Mouse (Mus musculus) midbrain, embryonic 13.5 days (tissue): ENCODE data around the gene Sp3. TPM values are rescaled to one million over a fixed set of nuclear protein-coding genes. Genes with fewer than 3 reads are reported as not detected.

ENCODE experiments used
- ATAC-seq: fragments of 200-750 bp; cut with Nextera tagmentation; 2 replicates; pipeline ENCODE4 v1.8.0; 2017; ENCODE audit warnings: mild to moderate bottlenecking, moderate TSS enrichment, moderate library complexity
- H3K27ac ChIP-seq: fragments of 300-500 bp; sonication (generic); 2 replicates; pipeline ENCODE4 v1.5.1; 2015; ENCODE audit warnings: inconsistent platforms, mild to moderate bottlenecking, moderate library complexity
- H3K27me3 ChIP-seq: fragments of 300-500 bp; sonication (generic); 2 replicates; pipeline ENCODE4 v1.6.1; 2015; ENCODE audit warnings: mild to moderate bottlenecking, inconsistent platforms
- H3K36me3 ChIP-seq: fragments of 300-500 bp; sonication (generic); 2 replicates; pipeline ENCODE4 v1.6.1; 2015; ENCODE audit warnings: mild to moderate bottlenecking, inconsistent platforms
- H3K4me1 ChIP-seq: fragments of 300-500 bp; sonication (generic); replicated peaks from 2 replicates; pipeline ENCODE4 v1.6.1; 2015; ENCODE audit warnings: inconsistent platforms
- H3K4me2 ChIP-seq: fragments of 300-500 bp; sonication (generic); replicated peaks from 2 replicates; pipeline ENCODE4 v1.6.1; 2015; ENCODE audit warnings: moderate library complexity, mild to moderate bottlenecking, inconsistent platforms
- H3K4me3 ChIP-seq: fragments of 300-500 bp; sonication (generic); replicated peaks from 2 replicates; pipeline ENCODE4 v1.5.1; 2015; ENCODE audit warnings: mild to moderate bottlenecking, inconsistent platforms
- H3K9ac ChIP-seq: fragments of 300-500 bp; sonication (generic); replicated peaks from 2 replicates; pipeline ENCODE4 v1.6.1; 2015; ENCODE audit warnings: mild to moderate bottlenecking, inconsistent platforms
- H3K9me3 ChIP-seq: fragments of 300-500 bp; sonication (generic); 2 replicates; pipeline ENCODE4 v1.6.1; 2016; ENCODE audit warnings: mild to moderate bottlenecking, inconsistent platforms
- WGBS: fragments of 180-500 bp; shearing (Covaris S2); methylation state at CpG from one replicate; pipeline ENCODE4 v1.1.7; 2015; 5-methylcytosine and 5-hydroxymethylcytosine counted together
- polyA plus RNA-seq: library from polyadenylated mRNA; unstranded; fragments of >200 nt; fragmentation: Nextera tagmentation; extraction: Ambion mirVana; gene quantifications from 2 replicates; pipeline ENCODE4 v1.2.1, GENCODE M21; 2015

Sp3 gene
- polyA plus RNA-seq, 1 experiment from 2014 or later = 53.2 TPM

GRCm38 (mm10) chr2:72985516-72985915, 5.3 kb upstream of the Sp3 start:
- Histone ChIP-seq H3K9me3 (peaks cover 5% of the 10 kb centered on the region; the same call in 1 of the 2 replicates), H3K36me3 (no peaks in the 10 kb centered on the region), H3K4me1 (peaks cover 7% of the 10 kb centered on the region), H3K4me2 (no peak overlapping the region), H3K27me3 (no peaks in the 10 kb centered on the region), H3K27ac (no peak overlapping the region), H3K9ac (no peak overlapping the region), H3K4me3 (no peak overlapping the region)
- 26% methylated on average over 1 of the region's 1 CpGs for WGBS
- ATAC-seq = no peak

GRCm38 (mm10) chr2:72984806-72985205, 4.6 kb upstream of the Sp3 start:
- no peak overlapping the region for H3K4me3 ChIP-seq
- no peak for ATAC-seq
- no peak overlapping the region for H3K9ac ChIP-seq
- H3K36me3 ChIP-seq = no peaks in the 10 kb centered on the region
- no peak overlapping the region for H3K4me2 ChIP-seq
- peaks cover 7% of the 10 kb centered on the region for H3K4me1 ChIP-seq
- no peaks in the 10 kb centered on the region for H3K27me3 ChIP-seq
- 71% methylated on average over 4 of the region's 4 CpGs for WGBS
- H3K9me3 ChIP-seq = peaks cover 5% of the 10 kb centered on the region; the same call in 1 of the 2 replicates
- H3K27ac ChIP-seq = no peak overlapping the region

- H3K36me3 ChIP-seq = no peaks in the 10 kb centered on the region
- H3K9me3 ChIP-seq = no peaks in the 10 kb centered on the region; the same call in 1 of the 2 replicates
- H3K4me3 ChIP-seq = no peak overlapping the region
- H3K4me2 ChIP-seq = no peak overlapping the region
- no peaks in the 10 kb centered on the region for H3K27me3 ChIP-seq
- no peak for ATAC-seq
- no peak overlapping the region for H3K27ac ChIP-seq
- WGBS = 92% methylated on average over 3 of the region's 3 CpGs
- no peak overlapping the region for H3K9ac ChIP-seq
- peaks cover 8% of the 10 kb centered on the region for H3K4me1 ChIP-seq
Measured at GRCm38 (mm10) chr2:72983211-72983610, 3.0 kb upstream of the Sp3 start.

- no peaks in the 10 kb centered on the region for H3K36me3 ChIP-seq
- 94% methylated on average over 7 of the region's 7 CpGs for WGBS
- H3K9ac ChIP-seq = no peak overlapping the region
- peaks cover 15% of the 10 kb centered on the region for H3K4me1 ChIP-seq
- H3K9me3 ChIP-seq = no peaks in the 10 kb centered on the region
- no peak overlapping the region for H3K4me2 ChIP-seq
- no peak overlapping the region for H3K27ac ChIP-seq
- no peak overlapping the region for H3K4me3 ChIP-seq
- no peaks in the 10 kb centered on the region for H3K27me3 ChIP-seq
- no peak for ATAC-seq
Measured at GRCm38 (mm10) chr2:72982110-72982785, 2.0 kb upstream of the Sp3 start.

GRCm38 (mm10) chr2:72981441-72982109, 1.3 kb upstream of the Sp3 start:
- H3K4me2 ChIP-seq = peak overlapping the region; percentile 63
- H3K27ac ChIP-seq = peak overlapping the region; percentile 100
- H3K27me3 ChIP-seq = no peaks in the 10 kb centered on the region
- no peaks in the 10 kb centered on the region for H3K9me3 ChIP-seq
- H3K9ac ChIP-seq = peak overlapping the region; percentile 100; the same call in 1 of the 2 replicates
- peaks cover 21% of the 10 kb centered on the region for H3K4me1 ChIP-seq
- WGBS = 78% methylated on average over 9 of the region's 9 CpGs
- H3K4me3 ChIP-seq = peak overlapping the region; percentile 99
- ATAC-seq = no peak
- H3K36me3 ChIP-seq = no peaks in the 10 kb centered on the region

- Histone ChIP-seq H3K4me3 (peak overlapping the region; percentile 99), H3K36me3 (0 out of 2 replicates have a peak, but pooled peaks cover under 1% of the 10 kb centered on the region), H3K27ac (peak overlapping the region; percentile 100), H3K9me3 (no peaks in the 10 kb centered on the region), H3K4me1 (peaks cover 26% of the 10 kb centered on the region), H3K27me3 (no peaks in the 10 kb centered on the region), H3K9ac (peak overlapping the region; percentile 100), H3K4me2 (peak overlapping the region; percentile 63)
- ATAC-seq = no peak
- WGBS = 14% methylated on average over 3 of the region's 3 CpGs
Measured at GRCm38 (mm10) chr2:72981075-72981420, 802 bp upstream of the Sp3 start.

GRCm38 (mm10) chr2:72979659-72980071, 581 bp downstream of the Sp3 start:
- 0 out of 2 replicates have a peak, but pooled peaks cover 5% of the 10 kb centered on the region for H3K36me3 ChIP-seq
- peak overlapping the region; percentile 100 for H3K9ac ChIP-seq
- H3K4me3 ChIP-seq = peak overlapping the region; percentile 99
- 2% methylated on average over 18 of the region's 54 CpGs for WGBS
- H3K9me3 ChIP-seq = no peaks in the 10 kb centered on the region
- H3K4me1 ChIP-seq = peaks cover 34% of the 10 kb centered on the region
- no peaks in the 10 kb centered on the region for H3K27me3 ChIP-seq
- H3K4me2 ChIP-seq = peak overlapping the region; percentile 63
- ATAC-seq = peak; percentile 62
- peak overlapping the region; percentile 100 for H3K27ac ChIP-seq

- Histone ChIP-seq H3K4me2 (peak overlapping the region; percentile 63), H3K36me3 (0 out of 2 replicates have a peak, but pooled peaks cover 5% of the 10 kb centered on the region), H3K27me3 (no peaks in the 10 kb centered on the region), H3K9me3 (no peaks in the 10 kb centered on the region), H3K4me1 (peaks cover 34% of the 10 kb centered on the region), H3K4me3 (peak overlapping the region; percentile 99), H3K9ac (peak overlapping the region; percentile 100), H3K27ac (peak overlapping the region; percentile 100)
- WGBS = 0% methylated on average over 33 of the region's 107 CpGs
- peak; percentile 85 for ATAC-seq
Measured at GRCm38 (mm10) chr2:72978901-72979658, 1.2 kb downstream of the Sp3 start.

- 0 out of 2 replicates have a peak, but pooled peaks cover 5% of the 10 kb centered on the region for H3K36me3 ChIP-seq
- peak overlapping the region; percentile 100 for H3K9ac ChIP-seq
- WGBS = under 1% methylated on average over 37 of the region's 38 CpGs
- H3K9me3 ChIP-seq = no peaks in the 10 kb centered on the region
- ATAC-seq = no peak; the same call in 1 of the 2 replicates
- H3K4me1 ChIP-seq = peaks cover 40% of the 10 kb centered on the region
- H3K27me3 ChIP-seq = no peaks in the 10 kb centered on the region
- H3K27ac ChIP-seq = peak overlapping the region; percentile 100
- H3K4me3 ChIP-seq = peak overlapping the region; percentile 99
- H3K4me2 ChIP-seq = peak overlapping the region; percentile 63
Measured at GRCm38 (mm10) chr2:72978473-72978872, 1.8 kb downstream of the Sp3 start.

GRCm38 (mm10) chr2:72977272-72977671, 3.0 kb downstream of the Sp3 start:
- H3K4me1 ChIP-seq = peaks cover 40% of the 10 kb centered on the region
- WGBS = 85% methylated on average over 1 of the region's 1 CpGs

GRCm38 (mm10) chr2:72976036-72976435, 4.2 kb downstream of the Sp3 start:
- Histone ChIP-seq H3K27me3 (no peaks in the 10 kb centered on the region), H3K4me2 (peak overlapping the region; percentile 30), H3K9ac (no peak overlapping the region), H3K4me1 (peaks cover 33% of the 10 kb centered on the region), H3K4me3 (no peak overlapping the region), H3K9me3 (no peaks in the 10 kb centered on the region), H3K36me3 (peaks cover 8% of the 10 kb centered on the region), H3K27ac (no peak overlapping the region)
- ATAC-seq = no peak

More at GRCm38 (mm10) chr2:72977272-72977671, 3.0 kb downstream of the Sp3 start:
- Histone ChIP-seq H3K36me3 (0 out of 2 replicates have a peak, but pooled peaks cover 5% of the 10 kb centered on the region), H3K9me3 (no peaks in the 10 kb centered on the region), H3K27me3 (no peaks in the 10 kb centered on the region), H3K27ac (no peak overlapping the region), H3K4me2 (peak overlapping the region; percentile 49), H3K9ac (no peak overlapping the region), H3K4me3 (peak overlapping the region; percentile 20)
- ATAC-seq = no peak

- Histone ChIP-seq H3K27ac (no peak overlapping the region), H3K4me2 (no peak overlapping the region), H3K4me3 (no peak overlapping the region), H3K9me3 (no peaks in the 10 kb centered on the region), H3K27me3 (no peaks in the 10 kb centered on the region), H3K4me1 (peaks cover 17% of the 10 kb centered on the region), H3K9ac (no peak overlapping the region), H3K36me3 (peaks cover 29% of the 10 kb centered on the region)
- 95% methylated on average over 6 of the region's 6 CpGs for WGBS
- ATAC-seq = no peak
Measured at GRCm38 (mm10) chr2:72970831-72971230, 9.4 kb downstream of the Sp3 start.
